Mouse (Mus musculus): ENCODE data around the gene 4930452B06Rik.

DNA sequence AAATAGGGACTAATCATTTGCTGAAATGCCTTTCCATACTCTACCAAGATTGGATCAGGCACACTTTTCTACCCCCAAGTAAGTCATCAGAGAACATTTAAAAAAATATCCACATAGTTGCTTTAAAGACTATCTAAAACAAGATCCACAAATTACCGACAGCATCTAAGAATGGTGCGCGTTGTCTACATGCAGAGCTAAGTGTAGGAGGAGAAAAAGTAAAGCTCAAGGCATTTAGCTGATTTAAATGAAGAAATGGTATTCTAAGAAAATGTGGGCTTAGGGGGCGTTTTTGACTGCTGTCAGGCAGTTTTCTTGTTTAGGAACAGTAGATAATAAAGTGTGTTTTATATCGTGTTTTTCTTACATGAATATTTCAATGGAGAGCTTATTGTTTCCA, 163.5 kb downstream of the 4930452B06Rik start:
- no peak for TF ChIP-seq CTCF (IDR thresholded peaks at IDR 0.05; ENCODE audit: low read depth)
- no peak for TF ChIP-seq EP300 (IDR thresholded peaks at IDR 0.05; ENCODE audit: low read depth)
